Mouse (Mus musculus) heart, adult 18-20 months (tissue): ENCODE results near the gene Hapln4. TPM values are rescaled to one million over a fixed set of nuclear protein-coding genes. Genes with fewer than 3 reads are reported as not detected.

Experiments used
- DNase-seq, 2 experiments: peaks; one replicate each; pipeline ENCODE4 v3.0.0; 2021 to 2022; ENCODE audit warnings: mixed read lengths in 1 of 2
- microRNA-seq, 2 experiments: library from miRNA; unstranded; fragments of <30 nt; microRNA quantifications; one replicate each; pipeline ENCODE4 v1.2.0; 2022
- total RNA-seq, 2 experiments: library from RNA; stranded (reverse); gene quantifications; 2 replicates each; pipeline ENCODE4 v1.2.3; 2021

The Hapln4 gene
- total RNA-seq, 2 experiments from 2014 or later, result 0.08 TPM; not detected in 1

- peak; percentile 99 for DNase-seq
These were observed 56.0 kb downstream of the Hapln4 start, which contains the start of the genes Rfxank, Borcs8 and Mef2b for GRCm38 (mm10) chr8:70139026-70139857. TSS of gene Rfxank (minus strand) at chr8:70139154. TSS of gene Borcs8 (plus strand) at chr8:70139499. TSS of gene Mef2b (plus strand) at chr8:70139711.

GRCm38 (mm10) chr8:70139981-70140380 lies 56.7 kb downstream of the Hapln4 start:
- DNase-seq, result no peak

Small RNA genes within 50 kb of the gene (microRNA-seq; reads per million reads assigned to microRNA genes)
- gene Mir7066, result 0 to 0.27 reads per million in 2 experiments

Other genes with a start within 250 kb of the Hapln4 start
- gene Cilp2, start 195.8 kb upstream of the Hapln4 start, total RNA-seq, result 1 to 10 TPM; 1.2 to 1.4 TPM
- under 1 TPM in 1 of 2 experiments, not detected in 1; 0.25 TPM for gene Tssk6, start 181.3 kb upstream of the Hapln4 start, total RNA-seq
- gene Ndufa13, start 180.9 kb upstream of the Hapln4 start, total RNA-seq, result 100 to 1,000 TPM; 455 to 494 TPM
- 10 to 100 TPM; 13.7 to 14.2 TPM for gene Yjefn3, start 180.7 kb upstream of the Hapln4 start, total RNA-seq
- 10 to 100 TPM; 30.6 to 32.7 TPM for gene Gatad2a, start 87.1 kb upstream of the Hapln4 start, total RNA-seq
- gene Mau2, start 40.7 kb upstream of the Hapln4 start, total RNA-seq, result 10 to 100 TPM; 30.7 to 32.2 TPM
- 10 to 100 TPM; 15.8 to 17.6 TPM for gene Sugp1, start 40.6 kb upstream of the Hapln4 start, total RNA-seq
- gene Tm6sf2, start 10.5 kb upstream of the Hapln4 start, total RNA-seq, result 1 to 10 TPM in 1 of 2 experiments, under 1 TPM in 1; 0.52 to 1.4 TPM
- under 1 TPM in 1 of 2 experiments, not detected in 1; 0.03 TPM for gene Ncan, start 37.4 kb downstream of the Hapln4 start, total RNA-seq
- 1 to 10 TPM; 7.5 to 7.9 TPM for gene Nr2c2ap, start 47.9 kb downstream of the Hapln4 start, total RNA-seq
- 10 to 100 TPM; 19.8 to 19.9 TPM for gene Rfxank, start 55.7 kb downstream of the Hapln4 start, total RNA-seq
- 10 to 100 TPM; 17.6 to 28.5 TPM for gene Borcs8, start 56.0 kb downstream of the Hapln4 start, total RNA-seq
- gene Mef2b, start 56.3 kb downstream of the Hapln4 start, total RNA-seq, result under 1 TPM in 1 of 2 experiments, not detected in 1; 0.31 TPM
- gene Tmem161a, start 88.9 kb downstream of the Hapln4 start, total RNA-seq, result 100 to 1,000 TPM in 1 of 2 experiments, 10 to 100 TPM in 1; 90.1 to 101 TPM
- gene Slc25a42, start 128.8 kb downstream of the Hapln4 start, total RNA-seq, result 10 to 100 TPM; 53.5 to 54.8 TPM
- gene Sugp2, start 150.8 kb downstream of the Hapln4 start, total RNA-seq, result 10 to 100 TPM; 37.3 to 39.1 TPM
- gene Armc6, start 151.0 kb downstream of the Hapln4 start, total RNA-seq, result 1 to 10 TPM; 6.8 to 7.8 TPM
- 1 to 10 TPM; 7.7 to 8.4 TPM for gene Homer3, start 199.4 kb downstream of the Hapln4 start, total RNA-seq
- gene Ddx49, start 219.0 kb downstream of the Hapln4 start, total RNA-seq, result 10 to 100 TPM; 27.4 to 34.6 TPM
- 100 to 1,000 TPM; 157 to 174 TPM for gene Cope, start 219.1 kb downstream of the Hapln4 start, total RNA-seq
- gene Cers1, start 232.3 kb downstream of the Hapln4 start, total RNA-seq, result under 1 TPM; 0.55 to 0.57 TPM
- gene Gdf1, start 246.4 kb downstream of the Hapln4 start, total RNA-seq, result under 1 TPM in 1 of 2 experiments, not detected in 1; 0.28 TPM